8 mouse cellular contexts compared by ENCODE assay signal in the genomic region with DNA sequence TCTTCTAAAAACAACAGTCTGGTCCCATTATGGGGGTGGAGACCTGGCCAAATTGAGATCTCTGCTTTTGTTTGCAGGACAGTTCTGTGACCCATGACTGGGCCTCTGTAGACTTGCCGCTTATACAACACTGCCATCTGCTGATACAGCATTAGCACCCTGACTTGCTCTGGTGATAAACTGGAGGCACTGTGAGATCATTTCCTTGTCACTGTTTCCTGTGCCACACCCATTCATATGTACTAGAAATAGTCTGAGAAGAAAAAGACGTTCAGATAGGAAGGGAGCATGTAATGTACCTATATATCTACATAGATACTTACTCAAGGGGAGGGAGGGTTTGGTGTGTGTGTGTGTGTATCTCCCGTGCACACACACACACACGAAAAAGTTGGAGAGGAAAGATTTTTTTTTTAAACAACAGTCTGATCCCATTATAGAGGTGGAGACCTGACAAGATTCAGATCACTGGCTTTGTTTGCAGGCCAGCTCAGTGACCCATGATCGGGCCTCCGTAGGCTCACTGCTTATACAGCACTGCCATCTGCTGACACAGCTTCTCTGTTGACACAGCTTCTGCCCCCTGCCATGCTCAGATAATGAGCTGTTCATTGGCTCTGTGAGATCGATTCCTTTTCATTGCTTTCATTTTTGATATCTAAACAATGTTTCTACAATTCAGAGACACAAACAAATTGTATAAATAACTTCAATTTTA.
DNase-seq lines count a peak whose midpoint lies in the region; ATAC-seq and TF ChIP-seq lines count a peak whose summit lies in the region.

No protein-coding gene starts in this region.

- TF ChIP-seq POLR2A in liver, adult 2 months (IDR thresholded peaks at IDR 0.05; ENCODE audit: extremely low read depth, insufficient read depth, low read length): no peak
- no peak for TF ChIP-seq POLR2A in thymus, adult 2 months (IDR thresholded peaks at IDR 0.05; ENCODE audit: control insufficient read depth, extremely low read depth, insufficient read depth, low read length, poor library complexity)

- no peak overlapping the region for H3K9ac ChIP-seq in forebrain, postnatal 0 days
- no peak overlapping the region for H3K9ac ChIP-seq in intestine, embryonic 14.5 days (ENCODE audit: low read length)
- H3K9ac ChIP-seq in liver, adult 2 months (ENCODE audit: low read depth, low read length): no peak overlapping the region
- no peak overlapping the region for H3K9ac ChIP-seq in midbrain, postnatal 0 days (replicated peaks; ENCODE audit: low read length, poor library complexity, severe bottlenecking)

- no peaks in the 10 kb centered on the region for H3K79me2 ChIP-seq in liver, adult 2 months (ENCODE audit: control insufficient read depth, insufficient read depth, low read length)

- no peak overlapping the region for H3K4me2 ChIP-seq in forebrain, postnatal 0 days (ENCODE audit: low read depth)
- 0 out of 2 replicates have a peak overlapping the region, but pooled peaks have one; percentile 2 for H3K4me2 ChIP-seq in intestine, embryonic 14.5 days (ENCODE audit: low read length)
- no peak overlapping the region for H3K4me2 ChIP-seq in midbrain, postnatal 0 days (ENCODE audit: low read depth, low read length, poor library complexity, severe bottlenecking)

- ATAC-seq in forebrain, postnatal 0 days: peak; percentile 74
- peak; percentile 89 for ATAC-seq in intestine, embryonic 14.5 days (replicated peaks; ENCODE audit: low FRiP score, low TSS enrichment, low read depth)
- peak; percentile 77 for ATAC-seq in midbrain, postnatal 0 days (ENCODE audit: low FRiP score)

- no peak overlapping the region for H3K4me3 ChIP-seq in forebrain, postnatal 0 days (ENCODE audit: low read depth, low read length)
- H3K4me3 ChIP-seq in intestine, embryonic 14.5 days (ENCODE audit: low read depth, low read length): no peak overlapping the region; the same call in 1 of the 2 replicates
- no peak overlapping the region for H3K4me3 ChIP-seq in liver, adult 2 months (ENCODE audit: insufficient read depth, low read depth, low read length)
- no peak overlapping the region for H3K4me3 ChIP-seq in midbrain, postnatal 0 days (ENCODE audit: low read depth, low read length)
- H3K4me3 ChIP-seq in thymus, adult 2 months (ENCODE audit: control insufficient read depth, insufficient read depth, low read length): no peak overlapping the region

- no peaks in the 10 kb centered on the region for H3K4me1 ChIP-seq in forebrain, postnatal 0 days (ENCODE audit: insufficient read depth)
- no peaks in the 10 kb centered on the region for H3K4me1 ChIP-seq in intestine, embryonic 14.5 days (replicated peaks; ENCODE audit: control insufficient read depth, insufficient read depth, low read length)
- H3K4me1 ChIP-seq in liver, adult 2 months (ENCODE audit: control insufficient read depth, insufficient read depth, low read length): no peaks in the 10 kb centered on the region
- H3K4me1 ChIP-seq in midbrain, postnatal 0 days (ENCODE audit: insufficient read depth, low read length): no peaks in the 10 kb centered on the region
- peaks cover 4% of the 10 kb centered on the region; the same call in 1 of the 2 replicates for H3K4me1 ChIP-seq in thymus, adult 2 months (replicated peaks; ENCODE audit: control insufficient read depth, insufficient read depth, low read length)

- no peaks in the 10 kb centered on the region for H3K36me3 ChIP-seq in forebrain, postnatal 0 days (ENCODE audit: insufficient read depth)
- H3K36me3 ChIP-seq in intestine, embryonic 14.5 days (ENCODE audit: control insufficient read depth, insufficient read depth, low read length): no peaks in the 10 kb centered on the region
- H3K36me3 ChIP-seq in liver, adult 2 months (ENCODE audit: control insufficient read depth, insufficient read depth, low read length): no peaks in the 10 kb centered on the region
- H3K36me3 ChIP-seq in midbrain, postnatal 0 days (ENCODE audit: insufficient read depth, low read length): no peaks in the 10 kb centered on the region
- H3K36me3 ChIP-seq in thymus, adult 2 months (ENCODE audit: control insufficient read depth, insufficient read depth, low read length): no peaks in the 10 kb centered on the region

- no peaks in the 10 kb centered on the region for H3K27me3 ChIP-seq in forebrain, postnatal 0 days (ENCODE audit: insufficient read depth, low read length)
- H3K27me3 ChIP-seq in intestine, embryonic 14.5 days (replicated peaks; ENCODE audit: control insufficient read depth, insufficient read depth, low read length): no peaks in the 10 kb centered on the region
- no peaks in the 10 kb centered on the region for H3K27me3 ChIP-seq in liver, adult 2 months (ENCODE audit: control insufficient read depth, insufficient read depth, low read length)
- H3K27me3 ChIP-seq in midbrain, postnatal 0 days (ENCODE audit: insufficient read depth, low read length): no peaks in the 10 kb centered on the region
- no peaks in the 10 kb centered on the region for H3K27me3 ChIP-seq in thymus, adult 2 months (ENCODE audit: control insufficient read depth, insufficient read depth, low read length)

- 17% methylated on average over 7 of the region's 7 CpGs for WGBS in forebrain, postnatal 0 days
- 18% methylated on average over 7 of the region's 7 CpGs for WGBS in intestine, embryonic 14.5 days
- 11% methylated on average over 7 of the region's 7 CpGs for WGBS in liver, adult 2 months
- WGBS in midbrain, postnatal 0 days: 9% methylated on average over 7 of the region's 7 CpGs
- WGBS in thymus, adult 2 months: 30% methylated on average over 7 of the region's 7 CpGs

- no peak overlapping the region for H3K27ac ChIP-seq in forebrain, postnatal 0 days (ENCODE audit: low read depth, low read length)
- no peak overlapping the region for H3K27ac ChIP-seq in intestine, embryonic 14.5 days (ENCODE audit: low read depth)
- H3K27ac ChIP-seq in liver, adult 2 months (replicated peaks; ENCODE audit: insufficient read depth, low read depth, low read length): no peak overlapping the region
- H3K27ac ChIP-seq in midbrain, postnatal 0 days (ENCODE audit: low read depth, low read length): no peak overlapping the region
- H3K27ac ChIP-seq in thymus, adult 2 months (ENCODE audit: control insufficient read depth, insufficient read depth, low read length): no peak overlapping the region

- TF ChIP-seq CTCF in forebrain, postnatal 0 days (IDR thresholded peaks at IDR 0.05; ENCODE audit: low read depth): peak; percentile 65
- TF ChIP-seq CTCF in liver, adult 2 months (IDR thresholded peaks at IDR 0.05; ENCODE audit: low read depth, low read length): peak; percentile 82
- peak; percentile 74 for TF ChIP-seq CTCF in midbrain, postnatal 0 days (IDR thresholded peaks at IDR 0.05)
- no peak for TF ChIP-seq CTCF in thymus, adult 2 months (IDR thresholded peaks at IDR 0.05; ENCODE audit: borderline replicate concordance, control insufficient read depth, extremely low read depth, insufficient read depth, low read length, poor library complexity)

- peak; percentile 48 for DNase-seq in urinary bladder, postnatal 14 days (ENCODE audit: low spot score)
- DNase-seq in urinary bladder, postnatal 4 days (ENCODE audit: low spot score in 2 of 2): no peak
- peak; percentile 49 for DNase-seq in cerebellum, adult 11-12 months
- peak; percentile 40 for DNase-seq in forebrain, postnatal 0 days
- peak; percentile 67 for DNase-seq in intestine, embryonic 14.5 days (ENCODE audit: low spot score)
- peak; percentile 62 for DNase-seq in liver, adult 2 months (ENCODE audit: extremely low read depth, low read depth, low spot score)
- DNase-seq in midbrain, postnatal 0 days (ENCODE audit: low spot score): peak; percentile 73
- DNase-seq in thymus, adult 2 months: peak; percentile 57

- no peaks in the 10 kb centered on the region for H3K9me3 ChIP-seq in forebrain, postnatal 0 days (ENCODE audit: low read length)
- H3K9me3 ChIP-seq in intestine, embryonic 14.5 days (ENCODE audit: control insufficient read depth, low read length): no peaks in the 10 kb centered on the region
- no peaks in the 10 kb centered on the region for H3K9me3 ChIP-seq in midbrain, postnatal 0 days (ENCODE audit: low read length)

Comparison
In these comparisons a context has a peak if more than half of its experiments do, and no peak if none do; other contexts are left out.
1. DNase-seq: peak in urinary bladder, postnatal 14 days (single experiment), cerebellum, adult 11-12 months (single experiment), forebrain, postnatal 0 days (single experiment), intestine, embryonic 14.5 days (single experiment), liver, adult 2 months (single experiment), midbrain, postnatal 0 days (single experiment) and thymus, adult 2 months (single experiment); none in urinary bladder, postnatal 4 days (0 of 2).
2. Peak in every context shown above with its lines, with median percentiles within 50 percentile points of each other: ATAC-seq.